Mouse (Mus musculus): ENCODE data around the gene Cxcl10.

Cxcl10 gene

GRCm38 (mm10) chr5:92348794-92349413, at the start of gene Cxcl10:
Gene Cxcl10 (minus strand): TSS chr5:92348889.
- WGBS, result 9% methylated on average over 14 of the region's 14 CpGs

- WGBS, result 31% methylated on average over 5 of the region's 5 CpGs
Measured at GRCm38 (mm10) chr5:92398153-92398552, 49.5 kb upstream of the Cxcl10 start.

- WGBS, result 91% methylated on average over 6 of the region's 6 CpGs
Measured at GRCm38 (mm10) chr5:92396476-92396875, 47.8 kb upstream of the Cxcl10 start.

GRCm38 (mm10) chr5:92395764-92396163, 47.1 kb upstream of the Cxcl10 start:
- 93% methylated on average over 3 of the region's 3 CpGs for WGBS

GRCm38 (mm10) chr5:92393863-92394262, 45.2 kb upstream of the Cxcl10 start:
- 59% methylated on average over 10 of the region's 10 CpGs for WGBS

- 49% methylated on average over 18 of the region's 18 CpGs for WGBS
Measured at GRCm38 (mm10) chr5:92392542-92392941, 43.9 kb upstream of the Cxcl10 start.

GRCm38 (mm10) chr5:92390615-92391014, 41.9 kb upstream of the Cxcl10 start:
- WGBS, result 40% methylated on average over 8 of the region's 8 CpGs

- 65% methylated on average over 2 of the region's 2 CpGs for WGBS
Measured at GRCm38 (mm10) chr5:92389977-92390376, 41.3 kb upstream of the Cxcl10 start.

GRCm38 (mm10) chr5:92387433-92387832, 38.7 kb upstream of the Cxcl10 start:
- WGBS, result 75% methylated on average over 11 of the region's 11 CpGs

- 29% methylated on average over 6 of the region's 6 CpGs for WGBS
Measured at GRCm38 (mm10) chr5:92386643-92387042, 38.0 kb upstream of the Cxcl10 start.

- WGBS, result 74% methylated on average over 5 of the region's 5 CpGs
Measured at GRCm38 (mm10) chr5:92386102-92386501, 37.4 kb upstream of the Cxcl10 start.

GRCm38 (mm10) chr5:92384855-92385254, 36.2 kb upstream of the Cxcl10 start:
- 59% methylated on average over 7 of the region's 7 CpGs for WGBS

GRCm38 (mm10) chr5:92383747-92384146, 35.1 kb upstream of the Cxcl10 start:
- 82% methylated on average over 7 of the region's 7 CpGs for WGBS

GRCm38 (mm10) chr5:92382349-92382679, 33.6 kb upstream of the Cxcl10 start:
- 52% methylated on average over 9 of the region's 9 CpGs for WGBS

- 26% methylated on average over 12 of the region's 12 CpGs for WGBS
Measured at GRCm38 (mm10) chr5:92381550-92382348, 33.1 kb upstream of the Cxcl10 start.

GRCm38 (mm10) chr5:92376795-92377405, 28.2 kb upstream of the Cxcl10 start:
- 57% methylated on average over 13 of the region's 13 CpGs for WGBS

GRCm38 (mm10) chr5:92375368-92375767, 26.7 kb upstream of the Cxcl10 start:
- 86% methylated on average over 17 of the region's 17 CpGs for WGBS

- 68% methylated on average over 6 of the region's 6 CpGs for whole genome bisulfite sequencing
Measured at GRCm38 (mm10) chr5:92374721-92375142, 26.0 kb upstream of the Cxcl10 start.

GRCm38 (mm10) chr5:92372605-92373004, 23.9 kb upstream of the Cxcl10 start:
- 81% methylated on average over 2 of the region's 2 CpGs for WGBS

GRCm38 (mm10) chr5:92371361-92371976, 22.8 kb upstream of the Cxcl10 start:
- 65% methylated on average over 14 of the region's 14 CpGs for WGBS

GRCm38 (mm10) chr5:92370891-92371290, 22.2 kb upstream of the Cxcl10 start:
- 80% methylated on average over 6 of the region's 6 CpGs for WGBS

- WGBS, result 90% methylated on average over 6 of the region's 6 CpGs
Measured at GRCm38 (mm10) chr5:92370392-92370791, 21.7 kb upstream of the Cxcl10 start.
